Mouse (Mus musculus) forebrain, postnatal 0 days (tissue): ENCODE measurements around the gene Gm49368. TPM values are rescaled to one million over a fixed set of nuclear protein-coding genes. Genes with fewer than 3 reads are reported as not detected.
"Not testable (repeated sequence)": the region's sequence is repeated elsewhere in the genome, so short reads cannot be mapped to it uniquely, and the experiment has no call there.

Experiments used
- ATAC-seq: fragments of 200-750 bp; cut with Nextera tagmentation; 2 replicates; pipeline ENCODE4 v1.8.0; 2017; ENCODE audit warnings: mild to moderate bottlenecking, moderate library complexity
- DNase-seq: peaks from one replicate; pipeline ENCODE4 v3.0.0-alpha.2; 2015
- H3K27ac ChIP-seq: fragments of 300-500 bp; sonication (generic); 2 replicates; pipeline ENCODE4 v1.5.1; 2014; ENCODE audit warnings: low read depth, mild to moderate bottlenecking, antibody characterized with exemption, low read length, moderate library complexity, mixed read lengths
- H3K27me3 ChIP-seq: fragments of 300-500 bp; sonication (generic); 2 replicates; pipeline ENCODE4 v1.6.1; 2014; ENCODE audit warnings: mild to moderate bottlenecking, low read length, mixed read lengths; ENCODE audit not compliant: insufficient read depth
- H3K36me3 ChIP-seq: fragments of 300-500 bp; sonication (generic); 2 replicates; pipeline ENCODE4 v1.6.1; 2014; ENCODE audit warnings: mild to moderate bottlenecking, moderate library complexity; ENCODE audit not compliant: insufficient read depth
- H3K4me1 ChIP-seq: fragments of 300-500 bp; sonication (generic); 2 replicates; pipeline ENCODE4 v1.6.1; 2014; ENCODE audit warnings: antibody characterized with exemption; ENCODE audit not compliant: insufficient read depth
- H3K4me2 ChIP-seq: fragments of 300-500 bp; sonication (generic); 2 replicates; pipeline ENCODE4 v1.6.1; 2014; ENCODE audit warnings: low read depth, mild to moderate bottlenecking, moderate library complexity
- H3K4me3 ChIP-seq: fragments of 300-500 bp; sonication (generic); 2 replicates; pipeline ENCODE4 v1.5.1; 2014; ENCODE audit warnings: low read depth, low read length, mixed read lengths
- H3K9ac ChIP-seq: fragments of 300-500 bp; sonication (generic); 2 replicates; pipeline ENCODE4 v1.6.1; 2014; ENCODE audit warnings: mild to moderate bottlenecking
- H3K9me3 ChIP-seq: fragments of 300-500 bp; sonication (generic); 2 replicates; pipeline ENCODE4 v1.6.1; 2016; ENCODE audit warnings: low read length
- CTCF ChIP-seq: sonication (generic); IDR thresholded peaks from 2 replicates; pipeline ENCODE4 v1.5.1; 2016; ENCODE audit warnings: antibody characterized with exemption, control low read depth, low read depth
- WGBS: fragments of 180-500 bp; shearing (Covaris S2); extraction: QIAGEN DNeasy Blood & Tissue Kit; methylation state at CpG from one replicate; pipeline ENCODE4 v1.1.7; 2014; 5-methylcytosine and 5-hydroxymethylcytosine counted together
- polyA plus RNA-seq: library from polyadenylated mRNA; unstranded; fragments of >200 nt; fragmentation: Nextera tagmentation; extraction: Ambion mirVana; gene quantifications from 2 replicates; pipeline ENCODE4 v1.2.1, GENCODE M21; 2015
- total RNA-seq: library from RNA; depleted of rRNA; stranded (reverse); fragments of >200 nt; gene quantifications from 2 replicates; pipeline ENCODE4 v1.2.3, GENCODE M21; 2014

The Gm49368 gene
- total and polyA plus RNA-seq, 2 experiments from 2014 or later: not detected

- no peak overlapping the region for H3K27ac ChIP-seq
- no peak for TF ChIP-seq CTCF
- H3K4me1 ChIP-seq: no peaks in the 10 kb centered on the region
- no peak overlapping the region for H3K4me2 ChIP-seq
- no peak overlapping the region for H3K9ac ChIP-seq
- H3K36me3 ChIP-seq: no peaks in the 10 kb centered on the region
- no peak overlapping the region for H3K4me3 ChIP-seq
- ATAC-seq (no peak), DNase-seq (no peak)
- WGBS: 95% methylated on average over 9 of the region's 9 CpGs
- H3K9me3 ChIP-seq: no peaks in the 10 kb centered on the region
- no peaks in the 10 kb centered on the region for H3K27me3 ChIP-seq
Observed at GRCm38 (mm10) chr7:128024364-128024763, 38.1 kb upstream of the Gm49368 start.

- no peak overlapping the region for H3K4me3 ChIP-seq
- H3K27ac ChIP-seq: no peak overlapping the region
- 87% methylated on average over 4 of the region's 4 CpGs for WGBS
- DNase-seq: no peak
- no peaks in the 10 kb centered on the region for H3K27me3 ChIP-seq
- H3K9me3 ChIP-seq: no peaks in the 10 kb centered on the region
- no peak overlapping the region for H3K9ac ChIP-seq
- H3K4me1 ChIP-seq: no peaks in the 10 kb centered on the region
- H3K36me3 ChIP-seq: no peaks in the 10 kb centered on the region
- no peak overlapping the region for H3K4me2 ChIP-seq
- TF ChIP-seq CTCF: no peak
- ATAC-seq: no peak
Observed at GRCm38 (mm10) chr7:128024932-128025331, 37.6 kb upstream of the Gm49368 start.

- H3K9me3 ChIP-seq: no peaks in the 10 kb centered on the region
- 82% methylated on average over 4 of the region's 4 CpGs for WGBS
- H3K4me1 ChIP-seq: no peaks in the 10 kb centered on the region
- ATAC-seq: no peak
- H3K36me3 ChIP-seq: no peaks in the 10 kb centered on the region
- H3K27me3 ChIP-seq: no peaks in the 10 kb centered on the region
- no peak overlapping the region for H3K4me3 ChIP-seq
- no peak overlapping the region for H3K4me2 ChIP-seq
- H3K9ac ChIP-seq: no peak overlapping the region
- no peak overlapping the region for H3K27ac ChIP-seq
- no peak for TF ChIP-seq CTCF
- no peak for DNase-seq
Observed at GRCm38 (mm10) chr7:128025381-128025780, 37.1 kb upstream of the Gm49368 start.

- Histone ChIP-seq H3K27me3 (no peaks in the 10 kb centered on the region), H3K9ac (no peak overlapping the region), H3K27ac (no peak overlapping the region), H3K4me2 (no peak overlapping the region), H3K36me3 (no peaks in the 10 kb centered on the region), H3K9me3 (no peaks in the 10 kb centered on the region), H3K4me3 (no peak overlapping the region), H3K4me1 (no peaks in the 10 kb centered on the region)
- WGBS: 38% methylated on average over 9 of the region's 9 CpGs
- ATAC-seq: peak; percentile 60; the same call in 1 of the 2 replicates
- TF ChIP-seq CTCF: no peak
- peak; percentile 21 for DNase-seq
Observed at GRCm38 (mm10) chr7:128031403-128031976, 31.0 kb upstream of the Gm49368 start.

GRCm38 (mm10) chr7:128032290-128032988 lies 30.0 kb upstream of the Gm49368 start:
- H3K27me3 ChIP-seq: no peaks in the 10 kb centered on the region
- H3K9ac ChIP-seq: no peak overlapping the region
- ATAC-seq (no peak), DNase-seq (no peak)
- H3K27ac ChIP-seq: no peak overlapping the region
- TF ChIP-seq CTCF: no peak
- WGBS: 86% methylated on average over 5 of the region's 5 CpGs
- H3K4me3 ChIP-seq: no peak overlapping the region
- H3K36me3 ChIP-seq: no peaks in the 10 kb centered on the region
- H3K4me2 ChIP-seq: no peak overlapping the region
- H3K9me3 ChIP-seq: no peaks in the 10 kb centered on the region
- no peaks in the 10 kb centered on the region for H3K4me1 ChIP-seq

- no peaks in the 10 kb centered on the region for H3K9me3 ChIP-seq
- H3K36me3 ChIP-seq: no peaks in the 10 kb centered on the region
- H3K9ac ChIP-seq: no peak overlapping the region
- H3K4me1 ChIP-seq: no peaks in the 10 kb centered on the region
- 91% methylated on average over 3 of the region's 3 CpGs for WGBS
- DNase-seq (no peak), ATAC-seq (no peak)
- no peaks in the 10 kb centered on the region for H3K27me3 ChIP-seq
- H3K27ac ChIP-seq: no peak overlapping the region
- no peak overlapping the region for H3K4me2 ChIP-seq
- no peak overlapping the region for H3K4me3 ChIP-seq
- TF ChIP-seq CTCF: no peak
Observed at GRCm38 (mm10) chr7:128032989-128033293, 29.5 kb upstream of the Gm49368 start.

- ATAC-seq: no peak
- no peak overlapping the region for H3K9ac ChIP-seq
- H3K27me3 ChIP-seq: no peaks in the 10 kb centered on the region
- no peak overlapping the region for H3K4me3 ChIP-seq
- no peak overlapping the region for H3K4me2 ChIP-seq
- no peaks in the 10 kb centered on the region for H3K36me3 ChIP-seq
- no peaks in the 10 kb centered on the region for H3K4me1 ChIP-seq
- no peaks in the 10 kb centered on the region for H3K9me3 ChIP-seq
- DNase-seq: no peak
- TF ChIP-seq CTCF: no peak
- 92% methylated on average over 4 of the region's 4 CpGs for WGBS
- H3K27ac ChIP-seq: no peak overlapping the region
Observed at GRCm38 (mm10) chr7:128033616-128034015, 28.9 kb upstream of the Gm49368 start.

- not testable (repeated sequence) for ATAC-seq, H3K36me3 ChIP-seq, H3K9me3 ChIP-seq, H3K4me1 ChIP-seq, H3K9ac ChIP-seq, H3K4me3 ChIP-seq, H3K27me3 ChIP-seq, H3K27ac ChIP-seq, H3K4me2 ChIP-seq, DNase-seq
- WGBS: 86% methylated on average over 15 of the region's 15 CpGs
Observed at GRCm38 (mm10) chr7:128042161-128042820, 20.2 kb upstream of the Gm49368 start.
